Mouse (Mus musculus) kidney, embryonic 16.5 days (tissue): ENCODE data around the gene Aktip. TPM values are rescaled to one million over a fixed set of nuclear protein-coding genes. Genes with fewer than 3 reads are reported as not detected.

ENCODE experiments used
- ATAC-seq: fragments of 200-750 bp; cut with Nextera tagmentation; 2 replicates; pipeline ENCODE4 v1.8.0; 2017; ENCODE audit warnings: moderate TSS enrichment; ENCODE audit not compliant: low FRiP score, low TSS enrichment
- H3K27ac ChIP-seq: fragments of 300-500 bp; sonication (generic); 2 replicates; pipeline ENCODE4 v1.5.1; 2014; ENCODE audit warnings: low read length
- H3K27me3 ChIP-seq: fragments of 300-500 bp; sonication (generic); 2 replicates; pipeline ENCODE4 v1.6.1; 2014; ENCODE audit warnings: low read length, control low read depth, mixed read lengths; ENCODE audit not compliant: insufficient read depth
- H3K36me3 ChIP-seq: fragments of 300-500 bp; sonication (generic); 2 replicates; pipeline ENCODE4 v1.6.1; 2014; ENCODE audit warnings: low read length, control low read depth, mixed read lengths; ENCODE audit not compliant: insufficient read depth
- H3K4me1 ChIP-seq: fragments of 300-500 bp; sonication (generic); 2 replicates; pipeline ENCODE4 v1.6.1; 2014; ENCODE audit warnings: low read length, control low read depth, mixed read lengths; ENCODE audit not compliant: insufficient read depth
- H3K4me2 ChIP-seq: fragments of 300-500 bp; sonication (generic); replicated peaks from 2 replicates; pipeline ENCODE4 v1.6.1; 2014; ENCODE audit warnings: low read depth, low read length
- H3K4me3 ChIP-seq: fragments of 300-500 bp; sonication (generic); 2 replicates; pipeline ENCODE4 v1.5.1; 2014; ENCODE audit warnings: mild to moderate bottlenecking, low read length
- H3K9ac ChIP-seq: fragments of 300-500 bp; sonication (generic); replicated peaks from 2 replicates; pipeline ENCODE4 v1.6.1; 2014; ENCODE audit warnings: low read length
- H3K9me3 ChIP-seq: fragments of 300-500 bp; sonication (generic); 2 replicates; pipeline ENCODE4 v1.6.1; 2016; ENCODE audit warnings: low read length, control low read depth
- WGBS: fragments of 180-500 bp; shearing (Covaris S2); extraction: QIAGEN DNeasy Blood & Tissue Kit; methylation state at CpG from one replicate; pipeline ENCODE4 v1.1.7; 2014; 5-methylcytosine and 5-hydroxymethylcytosine counted together
- polyA plus RNA-seq: library from polyadenylated mRNA; unstranded; fragments of >200 nt; fragmentation: Nextera tagmentation; extraction: Ambion mirVana; gene quantifications from 2 replicates; pipeline ENCODE4 v1.2.1, GENCODE M21; 2015

Aktip gene
- polyA plus RNA-seq, 1 experiment from 2014 or later, result 98.8 TPM

GRCm38 (mm10) chr8:91079678-91080077 lies 120.1 kb downstream of the Aktip start:
- Histone ChIP-seq H3K4me3 (no peak overlapping the region), H3K9ac (no peak overlapping the region), H3K36me3 (peaks cover 17% of the 10 kb centered on the region), H3K27ac (no peak overlapping the region), H3K9me3 (no peaks in the 10 kb centered on the region), H3K27me3 (no peaks in the 10 kb centered on the region), H3K4me1 (no peaks in the 10 kb centered on the region), H3K4me2 (no peak overlapping the region)
- ATAC-seq, result no peak
- 94% methylated on average over 2 of the region's 2 CpGs for WGBS

GRCm38 (mm10) chr8:91077077-91077867 lies 122.5 kb downstream of the Aktip start:
- Histone ChIP-seq H3K27ac (no peak overlapping the region), H3K9me3 (no peaks in the 10 kb centered on the region), H3K27me3 (no peaks in the 10 kb centered on the region), H3K4me3 (no peak overlapping the region), H3K4me1 (no peaks in the 10 kb centered on the region), H3K36me3 (peaks cover 14% of the 10 kb centered on the region), H3K4me2 (no peak overlapping the region), H3K9ac (no peak overlapping the region)
- 94% methylated on average over 12 of the region's 12 CpGs for WGBS
- no peak for ATAC-seq

- H3K36me3 ChIP-seq, result no peaks in the 10 kb centered on the region
- peak; percentile 84 for ATAC-seq
- peaks cover 10% of the 10 kb centered on the region; the same call in 1 of the 2 replicates for H3K4me1 ChIP-seq
- peak overlapping the region; percentile 62 for H3K4me2 ChIP-seq
- H3K9me3 ChIP-seq, result no peaks in the 10 kb centered on the region
- H3K9ac ChIP-seq, result peak overlapping the region; percentile 89
- no peaks in the 10 kb centered on the region for H3K27me3 ChIP-seq
- H3K27ac ChIP-seq, result peak overlapping the region; percentile 73
- under 1% methylated on average over 34 of the region's 34 CpGs for WGBS
- peak overlapping the region; percentile 99 for H3K4me3 ChIP-seq
These were observed 129.4 kb downstream of the Aktip start for GRCm38 (mm10) chr8:91070275-91070859.

- no peaks in the 10 kb centered on the region for H3K9me3 ChIP-seq
- H3K9ac ChIP-seq, result peak within 1 kb of the TSS; percentile 89
- WGBS, result under 1% methylated on average over 23 of the region's 25 CpGs
- H3K4me1 ChIP-seq, result peaks cover 10% of the 10 kb centered on the region; the same call in 1 of the 2 replicates
- ATAC-seq, result peak; percentile 96
- H3K27me3 ChIP-seq, result no peaks in the 10 kb centered on the region
- H3K36me3 ChIP-seq, result no peaks in the 10 kb centered on the region
- H3K4me3 ChIP-seq, result peak within 1 kb of the TSS; percentile 99
- H3K4me2 ChIP-seq, result peak within 1 kb of the TSS; percentile 62
- peak within 1 kb of the TSS; percentile 73 for H3K27ac ChIP-seq
These were observed 129.9 kb downstream of the Aktip start, which contains the start of gene Rbl2 for GRCm38 (mm10) chr8:91069834-91070233. Rbl2 (plus strand) TSS chr8:91070057.

GRCm38 (mm10) chr8:91069407-91069806 lies 130.4 kb downstream of the Aktip start:
- Histone ChIP-seq H3K36me3 (no peaks in the 10 kb centered on the region), H3K27ac (no peak overlapping the region), H3K4me1 (peaks cover 10% of the 10 kb centered on the region; the same call in 1 of the 2 replicates), H3K4me3 (peak overlapping the region; percentile 99), H3K9me3 (no peaks in the 10 kb centered on the region), H3K9ac (peak overlapping the region; percentile 52), H3K27me3 (no peaks in the 10 kb centered on the region), H3K4me2 (peak overlapping the region; percentile 62)
- peak; percentile 13 for ATAC-seq
- WGBS, result 10% methylated on average over 10 of the region's 10 CpGs

GRCm38 (mm10) chr8:91065179-91065578 lies 134.6 kb downstream of the Aktip start:
- no peak for ATAC-seq
- no peak overlapping the region for H3K4me3 ChIP-seq
- no peaks in the 10 kb centered on the region for H3K9me3 ChIP-seq
- 76% methylated on average over 4 of the region's 4 CpGs for WGBS
- H3K36me3 ChIP-seq, result no peaks in the 10 kb centered on the region
- H3K4me2 ChIP-seq, result no peak overlapping the region
- no peaks in the 10 kb centered on the region; the same call in 1 of the 2 replicates for H3K4me1 ChIP-seq
- no peak overlapping the region for H3K9ac ChIP-seq
- H3K27ac ChIP-seq, result no peak overlapping the region
- no peaks in the 10 kb centered on the region for H3K27me3 ChIP-seq

Other genes starting within 250 kb of the Aktip start
- 19.1 and 22.8 TPM in 2 replicates for gene Rbl2, start 129.9 kb downstream of the Aktip start, polyA plus RNA-seq
- gene Rpgrip1l, start 113.3 kb upstream of the Aktip start, polyA plus RNA-seq, result 6.7 and 7.9 TPM in 2 replicates
- gene Fto, start 113.5 kb upstream of the Aktip start, polyA plus RNA-seq, result 89.0 and 99.4 TPM in 2 replicates